Mouse (Mus musculus) limb, embryonic 15.5 days (tissue): ENCODE data around the gene Gm973. TPM values are rescaled to one million over a fixed set of nuclear protein-coding genes. Genes with fewer than 3 reads are reported as not detected.
A peak's percentile ranks its signal among the peaks of the same experiment; 100 is the strongest.

Experiments used
- ATAC-seq: fragments of 200-750 bp; cut with Nextera tagmentation; 2 replicates; pipeline ENCODE4 v1.8.0; 2017; ENCODE audit warnings: low read depth, moderate TSS enrichment; ENCODE audit not compliant: insufficient number of reproducible peaks, low FRiP score, low TSS enrichment
- H3K27ac ChIP-seq: fragments of 300-500 bp; sonication (generic); 2 replicates; pipeline ENCODE4 v1.5.1; 2015; ENCODE audit warnings: moderate library complexity, mild to moderate bottlenecking, inconsistent platforms
- H3K27me3 ChIP-seq: fragments of 300-500 bp; sonication (generic); 2 replicates; pipeline ENCODE4 v1.6.1; 2015; ENCODE audit warnings: inconsistent platforms
- H3K36me3 ChIP-seq: fragments of 300-500 bp; sonication (generic); 2 replicates; pipeline ENCODE4 v1.6.1; 2015; ENCODE audit warnings: inconsistent platforms
- H3K4me1 ChIP-seq: fragments of 300-500 bp; sonication (generic); 2 replicates; pipeline ENCODE4 v1.6.1; 2015; ENCODE audit warnings: inconsistent platforms
- H3K4me2 ChIP-seq: fragments of 300-500 bp; sonication (generic); 2 replicates; pipeline ENCODE4 v1.6.1; 2015; ENCODE audit warnings: mild to moderate bottlenecking, inconsistent platforms
- H3K4me3 ChIP-seq: fragments of 300-500 bp; sonication (generic); 2 replicates; pipeline ENCODE4 v1.5.1; 2015; ENCODE audit warnings: mild to moderate bottlenecking, inconsistent platforms
- H3K9ac ChIP-seq: fragments of 300-500 bp; sonication (generic); 2 replicates; pipeline ENCODE4 v1.6.1; 2015; ENCODE audit warnings: inconsistent platforms
- H3K9me3 ChIP-seq: fragments of 300-500 bp; sonication (generic); 2 replicates; pipeline ENCODE4 v1.6.1; 2016; ENCODE audit warnings: inconsistent platforms
- WGBS: fragments of 180-500 bp; shearing (Covaris S2); methylation state at CpG from one replicate; pipeline ENCODE4 v1.1.7; 2015; 5-methylcytosine and 5-hydroxymethylcytosine counted together
- polyA plus RNA-seq: library from polyadenylated mRNA; unstranded; fragments of >200 nt; fragmentation: Nextera tagmentation; extraction: Ambion mirVana; gene quantifications from 2 replicates; pipeline ENCODE4 v1.2.1, GENCODE M21; 2015

The Gm973 gene
- polyA plus RNA-seq, 1 experiment from 2014 or later = 2.4 TPM

DNA sequence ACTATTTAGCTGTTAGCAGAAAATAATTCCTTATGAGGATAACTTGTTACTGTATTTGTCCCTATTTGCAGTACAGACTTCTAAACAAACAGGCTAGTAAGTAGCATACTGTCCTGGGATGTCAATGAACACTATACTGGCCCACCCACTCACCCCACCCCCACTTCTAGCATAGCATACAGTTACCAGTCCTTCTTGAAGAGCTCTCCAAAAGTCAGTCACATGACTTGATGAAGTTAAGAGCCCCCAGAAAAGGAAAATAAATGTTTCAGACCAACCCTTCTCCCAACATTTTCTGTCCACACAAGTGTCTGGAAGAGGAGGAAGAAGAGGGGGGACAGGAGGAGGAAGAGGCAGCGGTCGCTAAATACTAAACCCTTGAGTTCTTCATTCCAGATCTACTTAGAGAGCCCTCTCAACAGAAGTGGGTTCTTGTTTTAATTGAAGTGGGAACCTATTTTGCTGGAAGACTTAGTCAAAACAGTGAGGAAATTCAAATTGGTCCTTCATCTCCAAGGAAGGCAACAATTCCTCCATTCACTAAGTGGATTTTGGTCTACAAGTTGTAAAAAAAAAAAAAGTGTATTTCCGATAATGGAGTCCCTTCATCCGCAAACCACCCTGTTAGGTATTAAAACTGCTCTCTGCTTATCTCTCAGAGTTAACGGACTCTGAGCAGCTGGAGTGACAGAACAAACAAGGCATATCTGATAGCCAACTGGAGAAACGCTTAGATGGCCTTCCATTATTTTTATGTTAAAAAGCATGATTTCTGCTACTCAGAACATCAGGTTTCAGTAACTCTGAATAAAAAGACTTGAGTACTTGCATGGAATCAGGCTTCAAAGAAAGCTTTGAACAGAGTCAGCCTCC lies 18.1 kb upstream of the Gm973 start:
- Histone ChIP-seq H3K9ac (no peak overlapping the region), H3K4me3 (no peak overlapping the region), H3K9me3 (no peaks in the 10 kb centered on the region), H3K27ac (no peak overlapping the region), H3K4me1 (no peaks in the 10 kb centered on the region), H3K36me3 (no peaks in the 10 kb centered on the region), H3K4me2 (no peak overlapping the region), H3K27me3 (no peaks in the 10 kb centered on the region)
- ATAC-seq = no peak
- WGBS = 75% methylated on average over 6 of the region's 6 CpGs

DNA sequence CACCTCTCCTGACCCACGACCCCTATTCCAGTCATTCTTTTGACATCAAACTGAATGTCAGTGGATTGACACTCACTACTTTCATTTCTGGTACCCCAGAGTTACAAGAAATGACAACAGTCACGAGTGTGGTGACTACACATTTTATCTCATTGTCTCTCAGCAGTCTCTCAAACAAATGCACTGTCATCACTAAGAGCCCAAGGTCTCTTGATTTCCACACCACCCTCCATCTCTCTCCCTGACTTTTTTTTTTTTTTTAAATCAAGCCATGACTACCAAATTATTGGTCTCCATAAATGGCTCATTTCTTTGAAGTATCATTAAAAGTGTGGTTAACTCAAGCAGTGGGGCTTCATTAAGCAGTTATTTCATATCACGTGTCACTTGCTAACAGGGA lies 16.7 kb upstream of the Gm973 start:
- H3K27me3 ChIP-seq = no peaks in the 10 kb centered on the region
- H3K9me3 ChIP-seq = no peaks in the 10 kb centered on the region
- H3K36me3 ChIP-seq = no peaks in the 10 kb centered on the region
- H3K27ac ChIP-seq = no peak overlapping the region
- 76% methylated on average over 3 of the region's 3 CpGs for WGBS
- no peak overlapping the region for H3K4me3 ChIP-seq
- H3K9ac ChIP-seq = no peak overlapping the region
- no peak overlapping the region for H3K4me2 ChIP-seq
- ATAC-seq = no peak
- H3K4me1 ChIP-seq = 0 out of 2 replicates have a peak, but pooled peaks cover 2% of the 10 kb centered on the region

DNA sequence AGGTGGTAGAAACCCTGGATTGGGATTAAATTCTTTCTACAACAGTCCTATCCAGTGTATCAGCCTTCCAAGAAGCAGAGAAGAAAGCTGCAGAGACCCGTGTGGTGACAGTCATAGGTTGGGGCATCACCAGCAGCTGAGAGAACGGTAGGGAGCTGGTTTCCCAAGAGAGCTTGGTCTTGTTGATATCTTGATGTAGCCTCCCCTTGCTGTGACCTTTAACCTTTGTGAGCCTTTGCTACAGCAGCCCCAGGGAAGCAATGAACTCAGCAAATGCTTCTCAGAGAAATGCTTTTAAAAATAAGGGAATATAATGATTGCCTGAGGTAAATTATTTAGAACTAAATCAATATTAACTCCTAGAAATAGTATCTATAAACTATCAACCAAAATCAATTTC lies 13.7 kb upstream of the Gm973 start:
- no peak overlapping the region for H3K4me2 ChIP-seq
- no peak overlapping the region for H3K27ac ChIP-seq
- no peak for ATAC-seq
- H3K4me1 ChIP-seq = 0 out of 2 replicates have a peak, but pooled peaks cover 2% of the 10 kb centered on the region
- H3K27me3 ChIP-seq = no peaks in the 10 kb centered on the region
- no peak overlapping the region for H3K4me3 ChIP-seq
- WGBS = 68% methylated on average over 2 of the region's 2 CpGs
- H3K9me3 ChIP-seq = no peaks in the 10 kb centered on the region
- H3K9ac ChIP-seq = no peak overlapping the region
- no peaks in the 10 kb centered on the region for H3K36me3 ChIP-seq

DNA sequence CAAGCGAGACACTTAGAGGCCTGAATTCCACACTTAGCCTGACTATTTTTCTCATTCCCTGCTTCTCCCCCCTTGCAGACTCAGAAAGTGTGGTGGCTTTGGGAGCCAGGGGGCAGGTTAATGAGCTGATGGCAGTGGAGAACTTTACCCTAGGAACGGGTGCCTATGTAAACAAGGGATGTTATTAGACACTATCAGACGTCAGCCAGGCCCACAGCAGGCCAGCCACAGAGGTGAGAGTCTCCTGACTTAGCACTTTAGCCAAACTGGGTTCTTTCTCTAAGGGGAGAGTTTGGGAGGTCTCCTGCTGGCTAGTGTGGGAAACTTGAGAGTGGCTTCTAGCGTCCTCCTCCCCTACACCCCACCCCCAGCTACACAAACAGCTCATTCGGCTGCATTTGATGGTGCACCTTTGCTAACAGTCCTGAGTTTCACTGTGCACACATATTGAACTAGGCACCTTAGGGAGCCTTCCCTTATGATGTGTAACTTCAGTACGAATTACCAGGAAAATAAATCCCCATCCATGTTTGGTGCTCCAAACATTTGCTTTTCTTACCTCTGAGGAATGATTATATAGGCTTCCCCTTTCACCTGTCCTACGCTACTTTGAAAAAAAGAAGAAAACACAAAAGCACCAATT lies 12.3 kb upstream of the Gm973 start:
- no peak for ATAC-seq
- no peak overlapping the region for H3K9ac ChIP-seq
- no peak overlapping the region for H3K4me2 ChIP-seq
- H3K36me3 ChIP-seq = no peaks in the 10 kb centered on the region
- no peaks in the 10 kb centered on the region for H3K9me3 ChIP-seq
- no peak overlapping the region for H3K4me3 ChIP-seq
- H3K4me1 ChIP-seq = peaks cover 9% of the 10 kb centered on the region
- WGBS = 41% methylated on average over 7 of the region's 7 CpGs
- no peak overlapping the region for H3K27ac ChIP-seq
- H3K27me3 ChIP-seq = no peaks in the 10 kb centered on the region

DNA sequence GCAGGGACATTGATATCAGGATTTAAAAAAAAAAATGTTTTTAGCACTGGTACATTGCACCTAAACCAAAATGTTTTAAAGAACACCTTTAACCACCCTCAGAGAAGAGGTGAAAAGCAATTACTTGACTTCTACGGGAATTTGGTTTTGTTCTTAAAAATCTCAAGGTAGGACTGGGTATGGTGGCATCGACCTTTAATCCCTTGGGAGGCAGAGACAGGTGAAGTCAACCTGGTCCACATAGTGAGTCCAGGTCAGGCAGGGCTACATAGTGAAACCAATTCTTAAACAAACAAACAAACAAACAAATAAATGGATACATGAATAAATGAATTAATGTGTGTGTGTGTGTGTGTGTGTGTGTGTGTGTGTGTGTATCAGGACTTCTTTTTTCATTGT lies 11.8 kb upstream of the Gm973 start:
- no peak for ATAC-seq
- 70% methylated on average over 2 of the region's 2 CpGs for WGBS
- H3K9ac ChIP-seq = no peak overlapping the region
- H3K9me3 ChIP-seq = no peaks in the 10 kb centered on the region
- H3K4me2 ChIP-seq = no peak overlapping the region
- H3K36me3 ChIP-seq = no peaks in the 10 kb centered on the region
- no peak overlapping the region for H3K4me3 ChIP-seq
- H3K4me1 ChIP-seq = peaks cover 10% of the 10 kb centered on the region
- no peaks in the 10 kb centered on the region for H3K27me3 ChIP-seq
- H3K27ac ChIP-seq = no peak overlapping the region

DNA sequence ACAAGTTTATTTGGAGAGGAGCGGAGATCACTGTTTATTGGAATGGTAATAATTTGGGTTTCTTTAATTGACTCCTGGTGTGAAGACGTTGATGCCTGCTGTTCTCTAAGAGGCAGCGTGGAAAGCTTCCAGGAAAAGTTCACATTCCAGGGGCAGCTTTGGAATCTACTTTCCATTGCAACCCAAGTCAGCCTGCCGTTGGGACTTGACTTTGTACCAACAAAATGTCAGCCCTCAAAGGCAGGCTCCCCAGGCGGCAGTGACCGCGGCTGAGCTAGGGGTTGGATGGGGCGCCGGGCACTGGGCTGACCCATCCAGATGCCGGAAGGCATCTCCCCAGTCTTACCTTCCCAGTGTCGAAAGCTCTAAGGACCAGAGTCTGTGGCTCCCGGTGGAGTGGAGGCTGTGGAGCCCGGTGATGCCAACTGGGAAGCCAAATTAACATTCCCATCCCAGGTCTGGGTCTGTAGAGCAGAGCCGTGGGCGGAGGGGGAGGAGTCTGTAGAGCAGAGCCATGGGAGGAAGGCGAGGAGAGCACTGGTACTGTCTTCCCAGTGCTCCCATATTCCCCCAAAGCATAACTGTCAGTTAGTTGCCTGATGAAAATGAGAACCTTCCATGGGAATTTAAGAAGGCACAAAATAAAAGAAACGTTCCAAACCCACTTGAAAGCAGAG lies 7.5 kb upstream of the Gm973 start:
- H3K27ac ChIP-seq = peak overlapping the region; percentile 6; the same call in 1 of the 2 replicates
- H3K9me3 ChIP-seq = no peaks in the 10 kb centered on the region
- H3K4me3 ChIP-seq = no peak overlapping the region
- no peaks in the 10 kb centered on the region for H3K27me3 ChIP-seq
- WGBS = 23% methylated on average over 17 of the region's 17 CpGs
- peaks cover 10% of the 10 kb centered on the region for H3K4me1 ChIP-seq
- ATAC-seq = no peak
- H3K36me3 ChIP-seq = no peaks in the 10 kb centered on the region
- H3K9ac ChIP-seq = no peak overlapping the region
- peak overlapping the region; percentile 24 for H3K4me2 ChIP-seq

DNA sequence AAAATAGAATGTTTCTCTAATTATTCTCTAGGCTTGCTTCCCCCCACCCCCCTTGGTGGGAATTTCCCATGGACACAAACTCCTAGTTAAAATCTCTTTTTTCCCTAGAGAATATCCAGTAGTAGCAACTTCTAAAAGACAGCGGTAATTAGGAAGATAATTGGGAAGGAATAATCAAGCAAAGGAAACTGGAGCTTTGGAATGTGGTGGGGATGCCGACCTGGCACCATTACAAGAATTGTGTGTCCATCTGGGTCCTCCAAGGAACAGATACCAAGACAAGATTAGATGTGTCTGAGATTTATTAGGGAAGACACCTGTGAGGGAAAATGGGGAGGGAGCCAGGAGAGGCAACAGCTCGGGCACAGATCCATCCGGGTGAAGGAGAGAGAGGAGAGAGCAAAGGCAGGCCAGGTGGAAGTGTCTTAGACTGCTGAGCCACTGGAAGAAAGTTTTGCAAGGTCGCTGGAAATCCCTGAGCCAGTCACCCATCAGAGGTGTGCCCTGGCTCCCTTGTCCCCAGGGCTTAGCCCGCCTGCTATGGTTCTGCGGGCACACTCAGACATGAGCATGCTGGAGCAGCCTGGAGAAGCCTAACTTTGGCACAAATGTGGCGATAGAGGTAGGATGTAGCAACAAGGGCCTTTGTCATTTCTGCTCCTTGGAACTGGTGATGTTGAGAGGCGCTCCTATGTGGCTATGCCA lies 4.3 kb upstream of the Gm973 start:
- Histone ChIP-seq H3K36me3 (no peaks in the 10 kb centered on the region), H3K9me3 (no peaks in the 10 kb centered on the region), H3K4me2 (no peak overlapping the region), H3K27me3 (no peaks in the 10 kb centered on the region), H3K9ac (no peak overlapping the region), H3K27ac (no peak overlapping the region), H3K4me1 (peaks cover 25% of the 10 kb centered on the region), H3K4me3 (no peak overlapping the region)
- no peak for ATAC-seq
- WGBS = 65% methylated on average over 9 of the region's 9 CpGs

DNA sequence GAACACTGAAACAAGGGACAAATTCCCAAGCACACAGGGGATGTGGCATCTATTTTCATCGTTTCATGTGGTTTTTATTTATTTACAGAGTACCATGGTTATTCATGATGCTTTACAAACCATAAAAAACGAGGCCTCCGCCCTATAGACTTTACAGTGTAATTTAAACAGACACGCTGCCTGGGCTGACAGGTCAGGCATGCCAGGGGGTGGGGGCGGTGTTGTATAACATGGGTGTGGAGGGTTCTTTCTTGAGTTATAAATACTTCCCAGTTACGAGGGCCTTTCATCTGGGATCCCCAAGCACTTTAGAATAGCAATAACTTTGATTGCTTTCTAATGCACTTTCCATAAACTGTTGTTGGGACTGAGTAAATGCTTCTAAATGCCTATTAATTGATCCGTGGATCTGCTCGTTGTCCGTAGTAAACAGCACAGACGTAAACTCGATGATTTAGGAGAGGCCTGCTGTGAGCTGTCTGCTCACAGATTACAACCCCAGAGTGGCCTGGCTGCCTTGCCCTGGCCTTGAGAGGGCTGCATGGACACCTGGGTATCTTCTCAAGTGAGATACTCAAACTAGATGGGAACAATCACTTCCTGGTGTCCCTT lies 4.3 kb downstream of the Gm973 start:
- Histone ChIP-seq H3K36me3 (no peaks in the 10 kb centered on the region), H3K27ac (no peak overlapping the region), H3K4me2 (no peak overlapping the region), H3K4me3 (no peak overlapping the region), H3K4me1 (peaks cover 37% of the 10 kb centered on the region), H3K27me3 (no peaks in the 10 kb centered on the region), H3K9me3 (no peaks in the 10 kb centered on the region), H3K9ac (no peak overlapping the region)
- ATAC-seq = no peak
- 16% methylated on average over 11 of the region's 11 CpGs for WGBS

DNA sequence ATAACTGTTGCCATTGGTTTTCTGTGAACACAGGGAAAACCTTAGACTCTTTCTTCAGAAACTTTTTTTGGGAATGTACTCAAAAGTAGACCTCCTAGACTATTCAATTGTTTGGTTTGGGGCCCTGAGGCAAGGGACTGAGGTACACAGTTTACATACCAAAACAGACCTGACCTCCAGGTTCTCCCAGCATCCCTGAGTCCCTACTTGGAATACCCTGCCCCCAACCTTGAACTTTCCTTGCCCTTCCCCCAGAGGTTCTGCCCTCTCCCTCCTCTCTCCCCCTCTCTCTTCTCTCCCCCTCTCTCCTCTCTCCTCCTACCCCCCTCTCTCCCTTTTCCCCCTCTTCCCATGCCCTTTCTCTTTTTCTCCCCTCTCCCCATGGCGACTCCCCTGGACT lies 6.4 kb downstream of the Gm973 start:
- Histone ChIP-seq H3K4me3 (no peak overlapping the region), H3K9me3 (no peaks in the 10 kb centered on the region), H3K36me3 (no peaks in the 10 kb centered on the region), H3K27me3 (no peaks in the 10 kb centered on the region), H3K9ac (no peak overlapping the region), H3K4me1 (peaks cover 19% of the 10 kb centered on the region), H3K27ac (no peak overlapping the region), H3K4me2 (no peak overlapping the region)
- WGBS = 40% methylated on average over 1 of the region's 1 CpGs
- ATAC-seq = no peak

DNA sequence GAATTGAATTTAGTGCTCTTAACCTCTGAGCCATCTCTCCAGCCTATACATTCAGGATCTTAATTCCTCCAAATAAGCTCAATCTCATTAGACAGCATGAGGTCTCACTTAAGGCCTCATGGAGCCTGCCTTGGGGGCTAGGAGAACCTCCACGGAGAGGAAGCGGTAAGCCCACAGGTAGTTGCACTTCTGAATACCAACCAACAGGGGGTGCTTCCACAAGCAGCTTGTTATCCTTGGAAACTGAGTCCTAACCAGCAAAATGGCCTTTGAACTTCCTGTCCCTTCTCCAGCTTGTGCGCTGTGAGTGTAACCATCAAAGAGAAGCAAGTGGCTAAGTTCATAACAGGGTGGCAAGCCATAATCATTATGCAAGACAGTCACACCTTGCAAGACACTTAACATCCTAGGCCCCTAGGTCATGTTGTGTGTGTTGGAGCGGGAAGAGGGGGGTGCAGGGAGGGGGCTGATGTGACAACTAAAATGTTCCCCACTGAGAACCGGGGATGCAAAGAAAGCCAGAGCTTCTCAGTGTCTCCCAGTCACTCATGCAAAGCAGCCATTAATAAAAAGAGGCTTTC lies 7.4 kb downstream of the Gm973 start:
- Histone ChIP-seq H3K4me2 (no peak overlapping the region), H3K36me3 (no peaks in the 10 kb centered on the region), H3K4me1 (peaks cover 19% of the 10 kb centered on the region), H3K9me3 (no peaks in the 10 kb centered on the region), H3K27ac (0 out of 2 replicates have a peak overlapping the region, but pooled peaks have one; percentile 64), H3K4me3 (no peak overlapping the region), H3K27me3 (no peaks in the 10 kb centered on the region), H3K9ac (no peak overlapping the region)
- ATAC-seq = no peak
- WGBS = 62% methylated on average over 5 of the region's 5 CpGs

DNA sequence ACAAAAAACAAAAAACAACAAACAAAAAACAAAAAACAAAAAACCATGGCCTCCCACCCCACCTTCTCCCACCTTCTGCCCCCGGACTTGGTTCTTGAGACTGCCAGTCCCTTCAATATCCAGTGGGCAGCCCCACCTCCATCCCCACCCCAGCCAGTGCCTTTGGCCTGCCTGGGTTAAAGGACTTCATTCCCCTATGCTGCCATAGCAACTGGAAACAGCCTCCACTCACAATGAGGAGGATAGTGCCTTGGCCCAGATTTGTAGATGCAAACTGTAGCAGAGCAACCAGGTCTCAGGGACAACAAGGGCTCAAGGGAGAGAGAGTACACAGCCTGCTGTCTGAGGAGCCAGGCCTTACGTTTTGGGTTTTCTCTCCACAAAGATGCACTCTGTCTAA lies 8.0 kb downstream of the Gm973 start:
- Histone ChIP-seq H3K4me1 (peaks cover 19% of the 10 kb centered on the region), H3K9ac (no peak overlapping the region), H3K4me2 (no peak overlapping the region), H3K36me3 (no peaks in the 10 kb centered on the region), H3K27me3 (no peaks in the 10 kb centered on the region), H3K9me3 (no peaks in the 10 kb centered on the region), H3K4me3 (no peak overlapping the region), H3K27ac (peak overlapping the region; percentile 64; the same call in 1 of the 2 replicates)
- WGBS = 72% methylated on average over 2 of the region's 2 CpGs
- 0 out of 2 replicates have a peak, but pooled peaks have one; percentile 31 for ATAC-seq
